Mouse (Mus musculus) kidney, postnatal 25 days (tissue): Measurements from ENCODE around the gene Sdhc.
"Not testable (repeated sequence)": the region's sequence is repeated elsewhere in the genome, so short reads cannot be mapped to it uniquely, and the experiment has no call there.

Source experiments
- DNase-seq, 2 experiments: peaks; one replicate each; pipeline ENCODE4 v3.0.0; 2021; ENCODE audit warnings: mixed read lengths in 2 of 2

Gene Sdhc

DNA sequence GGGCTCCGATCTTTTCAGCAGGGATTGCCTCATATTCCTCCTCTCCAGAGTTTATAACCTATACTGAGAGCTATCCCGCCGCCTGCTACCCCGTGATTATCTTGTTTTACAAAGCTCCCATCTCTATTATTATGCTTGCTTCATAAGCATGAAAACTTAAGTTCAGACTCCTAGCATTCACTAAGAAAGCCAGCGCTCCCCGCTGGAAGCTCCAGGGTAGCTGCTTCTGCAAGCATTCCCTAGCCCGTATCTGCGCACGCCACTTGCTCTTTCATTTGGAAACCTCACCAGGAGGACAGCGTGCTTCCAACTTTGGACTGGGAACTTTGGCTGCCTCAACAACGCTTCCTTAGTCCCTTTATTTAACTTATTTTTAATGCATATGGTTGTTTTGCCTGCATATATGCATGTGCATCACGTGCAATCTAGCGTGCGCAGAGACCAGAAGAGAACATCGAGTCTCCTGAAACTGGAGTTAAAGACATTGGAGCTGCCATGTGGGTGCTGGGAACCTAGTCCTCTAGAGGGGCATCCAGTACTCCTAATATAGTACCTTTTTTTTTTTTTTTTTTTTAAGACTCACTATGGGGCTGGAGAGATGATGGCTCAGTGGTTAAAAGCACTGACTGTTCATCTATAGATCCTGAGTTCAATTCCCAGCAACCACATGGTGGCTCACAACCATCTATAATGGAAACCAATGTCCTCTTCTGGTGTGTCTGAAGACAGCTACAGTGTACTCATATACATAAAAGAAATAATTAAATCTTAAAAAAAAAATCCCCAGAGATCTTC lies 38.4 kb downstream of the Sdhc start:
- peak; percentile 70 to 76 for DNase-seq

DNA sequence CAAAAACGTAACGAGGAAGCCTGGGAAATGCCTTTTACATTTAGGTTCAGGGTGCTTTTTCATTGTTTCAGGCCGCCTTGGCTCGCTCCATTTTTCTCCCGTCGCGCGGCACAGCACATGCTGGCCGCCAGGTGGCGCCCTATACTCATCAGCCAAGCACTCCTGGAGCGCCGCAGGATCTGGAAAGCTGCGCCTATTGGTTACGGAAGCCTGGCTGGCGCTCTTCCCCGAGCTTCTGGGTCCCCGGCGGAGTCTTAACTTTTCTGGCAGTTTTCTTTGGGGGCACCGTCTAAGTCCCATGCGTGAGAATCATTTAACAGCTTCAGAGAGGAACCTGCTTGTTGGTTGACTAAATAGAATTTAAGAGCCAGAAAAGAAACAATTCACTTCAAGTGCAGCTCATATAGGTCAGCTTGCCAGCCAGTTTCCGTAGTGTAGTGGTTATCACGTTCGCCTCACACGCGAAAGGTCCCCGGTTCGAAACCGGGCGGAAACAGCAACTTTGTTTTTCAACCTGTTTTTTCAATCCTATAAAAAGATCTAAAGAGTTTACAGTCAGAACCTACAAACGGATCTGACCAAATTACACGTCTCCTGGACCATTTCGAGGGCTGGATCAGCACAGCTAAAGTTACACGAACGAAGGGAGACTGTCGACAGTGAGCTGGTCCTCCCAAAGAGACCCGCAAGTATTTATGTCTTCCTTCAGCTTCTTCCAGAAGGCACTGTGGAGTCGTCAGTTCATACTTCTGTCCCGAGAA lies 39.2 kb downstream of the Sdhc start:
- DNase-seq, result peak; percentile 93 to 95

DNA sequence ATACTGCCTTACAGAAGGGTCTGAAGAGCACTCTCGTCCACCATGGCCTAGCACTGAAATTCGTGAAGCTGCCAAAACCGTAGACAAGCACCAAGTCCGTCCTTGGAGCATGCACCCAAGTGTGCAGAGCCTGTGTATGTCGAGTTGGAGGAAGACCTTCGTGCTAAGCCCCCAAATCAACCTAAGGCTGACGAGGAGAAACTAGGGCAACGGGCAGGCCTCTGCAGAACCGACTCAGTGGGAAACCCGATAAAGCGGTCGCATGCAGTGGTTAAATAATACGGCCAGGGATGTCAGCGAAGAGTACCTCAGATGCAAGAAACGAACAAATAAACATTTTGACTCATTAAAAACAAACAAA lies 39.8 kb downstream of the Sdhc start:
- DNase-seq, result peak; percentile 14 to 37

DNA sequence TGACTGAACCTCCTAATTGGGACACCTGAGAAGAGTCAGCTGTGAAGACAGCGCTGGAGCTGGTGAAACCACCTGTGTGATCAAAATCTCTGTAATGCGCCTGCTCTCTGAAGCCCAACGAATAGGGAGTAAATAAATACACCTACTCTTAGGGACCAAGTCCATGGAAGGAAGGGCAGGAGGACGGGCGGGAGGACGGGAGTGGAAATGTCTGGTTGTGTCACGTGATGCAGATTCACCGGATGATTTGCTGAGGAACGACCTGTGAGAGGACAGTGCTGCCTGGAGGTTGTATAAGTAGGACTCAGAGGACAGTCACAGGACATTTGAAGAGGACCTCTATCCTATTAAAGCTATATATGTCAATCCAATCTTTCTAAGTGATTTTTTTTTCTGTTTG lies 40.8 kb downstream of the Sdhc start:
- DNase-seq, result peak in 1 of 2 experiments; percentile 69

DNA sequence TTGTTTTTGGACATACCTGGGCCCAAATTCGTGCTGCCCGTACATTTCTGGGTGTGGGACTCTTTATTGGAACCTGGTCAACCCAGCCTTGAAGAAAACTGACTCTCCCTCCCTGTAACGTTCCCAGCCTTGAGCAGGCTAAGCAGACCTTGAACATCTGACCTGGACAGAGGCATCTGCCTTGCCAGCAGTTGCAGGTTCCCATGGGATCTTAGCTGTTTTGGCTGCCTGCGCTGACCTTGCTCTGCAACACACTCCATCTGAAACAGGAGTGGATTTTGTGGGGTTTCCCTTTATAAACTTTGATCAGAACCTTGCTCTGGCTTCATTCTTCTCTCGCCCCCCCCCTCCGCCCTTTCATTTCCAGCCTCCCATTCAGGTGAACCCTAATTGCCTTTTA lies 45.2 kb downstream of the Sdhc start:
- no peak for DNase-seq

DNA sequence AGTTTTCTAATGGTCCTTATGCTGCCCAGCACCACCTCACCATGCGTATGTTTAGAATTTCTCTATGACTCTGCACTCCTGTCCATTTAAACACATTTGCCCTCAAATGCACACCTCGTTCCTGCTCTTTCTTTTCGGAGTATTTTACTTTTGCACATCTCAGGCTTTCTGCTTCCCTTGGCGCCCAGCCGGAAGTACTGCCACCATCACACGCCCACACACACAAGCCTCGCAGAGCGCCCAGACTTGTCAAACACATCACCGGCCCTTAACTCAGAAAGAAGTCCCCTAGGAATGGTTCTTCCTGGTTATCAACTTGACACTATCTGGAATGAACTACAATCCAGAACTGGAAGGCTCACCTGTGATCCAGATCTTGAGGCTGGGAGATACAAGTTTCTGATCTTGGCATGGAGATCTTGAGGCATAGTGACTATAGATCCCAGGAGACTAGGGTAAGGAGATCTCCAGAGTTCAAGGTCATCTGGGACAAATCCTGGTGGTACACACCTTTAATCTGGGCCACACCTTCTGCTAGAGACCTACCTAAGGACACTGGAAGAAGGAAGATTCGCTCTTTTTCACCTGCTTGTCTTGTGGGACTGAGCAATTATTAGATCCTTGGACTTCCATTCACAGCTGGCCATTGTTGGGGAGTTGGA lies 47.1 kb downstream of the Sdhc start:
- DNase-seq, result peak in 1 of 2 experiments; percentile 49

DNA sequence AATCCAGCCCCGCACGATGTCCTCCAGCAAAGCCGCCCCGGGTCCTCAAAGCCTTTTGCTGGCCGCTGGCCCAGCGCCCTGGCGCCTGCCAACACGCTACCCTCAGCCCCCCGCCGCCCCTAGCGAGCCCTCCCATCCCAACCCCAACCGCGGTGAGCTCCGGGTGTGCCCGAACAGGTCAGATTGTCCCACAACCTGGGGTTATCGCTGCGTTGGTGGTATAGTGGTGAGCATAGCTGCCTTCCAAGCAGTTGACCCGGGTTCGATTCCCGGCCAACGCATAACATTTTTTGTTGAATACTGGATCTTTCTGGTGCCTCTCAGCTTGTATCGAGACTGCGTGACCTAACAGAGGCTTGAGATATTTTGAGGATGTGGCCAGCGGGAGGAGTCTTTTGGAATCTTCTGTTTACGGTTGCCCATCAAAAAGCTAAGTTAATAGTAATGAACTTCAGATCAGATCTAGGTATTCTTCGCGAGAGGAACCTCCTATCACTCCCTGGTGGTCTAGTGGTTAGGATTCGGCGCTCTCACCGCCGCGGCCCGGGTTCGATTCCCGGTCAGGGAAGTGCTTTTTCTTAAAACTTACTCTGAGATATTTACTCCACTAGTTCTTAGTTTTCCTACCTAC lies 47.7 kb downstream of the Sdhc start:
- DNase-seq, result peak; percentile 81 to 91

DNA sequence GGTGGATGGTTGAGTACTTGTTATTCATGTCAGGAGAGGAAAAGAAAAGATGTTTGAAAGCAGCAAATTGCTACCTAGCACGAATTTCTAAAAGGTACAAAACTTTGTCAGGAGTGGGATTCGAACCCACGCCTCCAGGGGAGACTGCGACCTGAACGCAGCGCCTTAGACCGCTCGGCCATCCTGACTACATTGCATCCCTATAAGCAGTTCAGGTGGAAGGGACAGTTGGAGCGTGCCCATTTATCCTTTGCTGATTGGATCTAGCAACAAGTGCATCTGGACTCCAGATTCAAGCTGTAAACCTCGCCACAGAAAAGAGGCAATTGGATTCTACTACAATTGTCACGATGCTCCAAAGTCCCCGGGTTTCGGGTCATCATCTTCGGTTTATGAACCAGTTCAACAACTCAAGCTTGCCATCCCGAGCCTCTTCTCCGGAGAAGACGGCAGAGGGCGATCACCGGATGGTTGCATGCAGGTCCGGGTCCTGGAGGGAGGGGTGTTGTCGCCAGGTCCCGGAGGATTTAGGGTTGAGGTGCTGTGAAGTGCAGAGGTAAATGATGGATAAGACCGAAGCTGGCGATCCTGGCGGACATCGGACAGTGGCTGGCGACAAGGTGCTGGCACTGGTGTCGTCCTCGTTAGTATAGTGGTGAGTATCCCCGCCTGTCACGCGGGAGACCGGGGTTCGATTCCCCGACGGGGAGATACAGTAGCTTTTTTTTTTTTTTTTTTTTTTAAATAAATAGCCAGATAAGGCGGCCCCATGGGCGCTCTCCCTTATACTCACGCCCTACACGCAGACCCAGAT lies 48.5 kb downstream of the Sdhc start:
- DNase-seq, result peak; percentile 86 to 87

DNA sequence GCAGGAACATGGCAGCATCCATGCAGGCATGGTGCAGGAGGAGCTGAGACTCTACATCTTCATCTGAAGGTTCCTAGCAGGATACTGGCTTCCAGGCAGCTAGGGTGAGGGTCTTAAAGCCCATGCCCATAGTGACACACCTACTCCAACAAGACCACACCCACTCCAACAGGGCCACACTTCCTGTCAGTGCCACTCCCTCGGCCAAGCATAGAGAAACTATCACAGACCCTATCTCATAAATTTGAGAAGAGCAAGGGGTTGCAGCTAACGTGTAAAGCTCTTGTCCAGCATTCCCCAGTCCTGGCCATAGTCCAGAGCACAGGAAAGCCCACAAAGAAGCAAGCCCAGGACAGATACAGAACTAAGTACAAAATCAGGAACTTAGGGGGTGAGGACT lies 49.4 kb downstream of the Sdhc start:
- DNase-seq, result no peak

DNA sequence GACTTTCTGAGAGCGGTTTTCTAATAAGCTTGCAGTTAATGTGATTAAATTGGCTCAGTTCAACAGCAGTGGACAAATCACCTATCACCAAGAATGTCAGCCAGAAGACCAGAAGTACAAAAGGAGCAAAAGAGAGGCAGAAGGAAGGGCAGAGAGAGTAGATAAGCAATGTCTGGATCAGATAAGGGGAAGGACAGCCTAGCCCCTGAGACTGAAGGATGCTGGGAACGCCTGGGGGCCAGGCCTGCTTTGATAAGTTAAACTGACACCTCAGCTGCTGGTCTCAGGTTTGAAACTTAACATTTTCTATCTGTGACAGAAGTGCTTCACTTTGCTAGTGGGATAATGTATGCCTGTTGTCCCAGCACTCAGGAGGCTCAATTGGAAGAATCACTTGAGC lies 52.8 kb downstream of the Sdhc start:
- no peak for DNase-seq

DNA sequence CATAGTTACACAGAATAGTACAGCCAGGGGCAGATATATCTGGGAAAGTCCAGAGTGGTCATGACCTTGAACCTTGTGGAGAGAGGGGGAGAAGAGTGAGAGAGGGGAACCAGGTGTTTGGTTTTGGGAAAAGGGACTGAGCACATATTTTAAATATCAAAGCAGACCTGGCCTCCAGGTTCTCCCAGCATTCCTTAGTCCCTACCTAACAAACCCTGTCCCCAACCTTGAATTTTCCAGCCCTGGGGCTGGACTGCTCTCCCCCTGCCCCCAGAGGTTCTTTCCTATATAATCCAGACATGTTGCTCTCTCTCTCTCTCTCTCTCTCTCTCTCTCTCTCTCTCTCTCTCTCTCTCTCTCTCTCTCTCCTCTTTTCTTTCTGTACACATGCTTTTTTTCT lies 53.3 kb downstream of the Sdhc start:
- no peak for DNase-seq

DNA sequence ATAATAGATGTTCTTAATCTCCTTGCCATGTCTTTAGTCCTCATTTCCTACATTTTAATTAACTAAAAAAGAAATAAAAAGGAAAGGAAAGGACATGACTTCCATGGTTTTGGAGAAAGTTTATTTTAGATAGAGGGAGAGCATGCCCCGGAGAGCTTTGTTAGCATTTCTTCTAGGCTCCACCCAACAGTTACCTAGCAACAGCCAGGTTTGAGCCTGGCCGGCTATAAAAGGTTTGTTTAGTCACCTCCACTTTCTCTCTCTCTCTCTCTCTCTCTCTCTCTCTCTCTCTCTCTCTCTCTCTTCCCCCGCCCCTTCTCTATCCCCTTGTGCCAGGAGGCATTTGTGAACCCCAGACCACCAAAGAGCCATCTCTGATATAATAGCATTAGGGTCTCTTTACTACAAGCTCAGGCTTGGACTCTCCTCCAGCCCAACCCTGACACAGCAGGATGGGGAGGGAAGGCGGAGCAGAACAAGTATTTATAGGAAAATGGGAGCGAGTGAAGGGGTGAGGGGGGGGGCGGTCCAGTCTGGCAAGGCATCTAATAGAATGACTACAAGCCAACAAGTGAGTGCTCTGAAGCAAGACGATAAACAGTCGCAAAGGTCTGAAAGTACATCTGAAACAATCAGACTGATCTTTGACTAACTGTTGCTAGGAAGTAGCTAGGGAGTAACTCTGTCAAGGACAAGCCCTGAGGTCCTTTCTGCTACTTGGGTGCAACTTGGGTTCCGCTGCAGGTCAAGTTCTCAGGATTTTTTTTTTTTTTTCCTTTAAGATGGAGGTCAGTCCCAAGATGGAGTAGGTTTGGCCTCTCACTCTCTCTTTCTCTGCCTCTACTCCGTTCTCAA lies 54.1 kb downstream of the Sdhc start:
- peak in 1 of 2 experiments; percentile 39 for DNase-seq

DNA sequence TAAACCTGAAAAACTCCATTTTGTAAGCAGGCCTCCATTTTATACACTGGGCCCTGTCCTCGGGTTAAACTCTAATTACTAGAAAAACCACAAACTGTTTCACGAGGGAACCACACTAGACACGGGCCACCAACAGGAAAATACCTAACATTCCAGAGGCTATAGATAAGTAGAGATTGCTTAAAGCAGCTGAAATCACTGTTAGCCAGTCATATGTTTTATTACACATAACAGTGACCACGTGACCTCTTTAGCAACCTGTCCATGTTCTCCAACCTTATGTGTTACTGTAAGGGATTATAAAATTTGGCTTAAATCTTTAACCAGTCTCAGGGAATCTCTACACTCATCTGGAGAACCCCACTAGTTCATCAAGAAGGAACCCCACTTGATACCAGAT lies 56.0 kb downstream of the Sdhc start:
- DNase-seq, result no peak

DNA sequence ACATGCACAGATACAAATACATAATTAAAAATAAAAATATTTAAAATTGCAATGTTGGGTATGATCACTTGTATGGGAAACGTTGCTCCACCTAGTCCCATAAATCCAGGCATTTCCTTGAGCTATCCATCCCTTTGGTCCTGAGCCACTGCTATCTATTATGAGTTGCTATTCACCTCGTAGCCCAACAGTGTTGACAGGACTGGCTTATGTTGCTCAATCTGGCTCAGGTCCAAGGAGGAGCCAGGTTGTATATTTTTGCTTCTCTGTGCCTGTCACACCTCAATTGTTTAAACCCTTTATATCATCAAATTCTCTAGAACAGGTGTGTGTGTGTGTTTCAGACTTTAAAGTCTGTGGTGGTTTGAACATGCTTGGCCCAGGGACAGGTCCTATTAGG lies 59.6 kb downstream of the Sdhc start:
- DNase-seq, result no peak

DNA sequence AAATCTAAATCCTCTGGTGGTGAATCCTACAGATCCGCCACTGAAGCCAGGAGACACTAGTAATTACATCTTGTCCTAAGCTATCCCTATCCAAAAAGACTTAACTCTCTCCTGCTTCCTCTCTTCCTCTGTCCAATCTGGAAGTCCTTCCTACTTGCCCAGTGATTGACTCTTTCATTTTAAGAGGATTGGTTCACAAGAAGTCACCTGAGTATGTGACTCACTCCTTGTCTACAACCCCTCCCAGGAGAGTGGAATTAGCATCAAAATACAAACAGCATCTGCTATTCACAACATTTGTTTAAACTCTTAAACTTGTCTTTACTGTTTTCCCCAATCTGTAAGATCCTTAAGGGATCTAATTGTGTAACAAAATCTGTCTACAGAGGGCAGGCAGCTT lies 60.5 kb downstream of the Sdhc start:
- no peak for DNase-seq

DNA sequence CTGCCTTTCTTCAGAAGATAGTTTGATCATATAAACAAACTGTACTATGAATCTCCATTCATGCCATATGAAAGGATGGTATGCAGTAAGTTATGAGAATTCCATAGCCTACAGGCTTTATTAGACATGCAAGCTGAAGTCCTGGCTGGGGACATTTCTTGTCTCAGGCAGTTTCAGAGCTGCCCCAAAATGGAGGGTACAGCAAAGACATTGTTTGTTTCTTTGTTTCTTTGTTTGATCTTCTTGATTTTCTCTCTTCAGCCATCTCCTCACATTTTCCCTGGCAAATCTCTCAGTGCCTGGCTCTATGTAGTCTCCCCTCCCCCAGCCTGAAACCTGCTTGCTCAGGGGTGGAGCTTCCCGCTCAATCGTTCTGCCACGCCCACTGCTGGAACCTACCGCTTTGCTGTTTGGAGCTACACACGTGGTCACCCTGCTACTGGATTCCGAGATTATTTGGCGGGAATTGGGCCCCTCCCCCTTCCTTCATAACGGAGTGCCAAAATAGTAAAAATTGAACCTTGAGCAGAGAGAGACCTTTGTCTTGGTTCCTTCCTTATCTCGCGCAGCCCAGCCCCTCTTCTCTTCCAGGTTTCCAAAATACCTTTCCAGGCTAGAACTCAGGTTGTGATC lies 62.0 kb downstream of the Sdhc start:
- peak in 1 of 2 experiments; percentile 38 for DNase-seq

DNA sequence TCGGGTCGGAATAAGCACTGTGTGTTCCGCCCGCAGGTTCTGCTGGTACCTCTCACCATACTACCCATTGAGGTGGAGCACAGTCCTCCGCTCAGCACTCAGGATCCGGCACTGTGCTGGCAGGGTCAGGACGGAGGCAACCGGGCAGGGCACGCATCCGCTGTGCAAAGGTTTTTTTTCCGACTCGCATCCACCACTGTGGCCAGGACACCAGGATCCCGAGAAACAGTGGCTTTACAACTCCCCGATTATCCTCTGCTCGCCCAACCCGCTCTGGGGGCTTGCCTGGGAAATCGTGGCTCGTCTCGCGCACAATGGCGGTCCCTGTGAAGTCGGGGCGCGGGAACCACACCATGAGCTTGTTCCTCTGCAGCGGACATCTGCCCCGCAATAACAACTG lies 64.7 kb downstream of the Sdhc start:
- peak in 1 of 2 experiments; percentile 43 for DNase-seq

DNA sequence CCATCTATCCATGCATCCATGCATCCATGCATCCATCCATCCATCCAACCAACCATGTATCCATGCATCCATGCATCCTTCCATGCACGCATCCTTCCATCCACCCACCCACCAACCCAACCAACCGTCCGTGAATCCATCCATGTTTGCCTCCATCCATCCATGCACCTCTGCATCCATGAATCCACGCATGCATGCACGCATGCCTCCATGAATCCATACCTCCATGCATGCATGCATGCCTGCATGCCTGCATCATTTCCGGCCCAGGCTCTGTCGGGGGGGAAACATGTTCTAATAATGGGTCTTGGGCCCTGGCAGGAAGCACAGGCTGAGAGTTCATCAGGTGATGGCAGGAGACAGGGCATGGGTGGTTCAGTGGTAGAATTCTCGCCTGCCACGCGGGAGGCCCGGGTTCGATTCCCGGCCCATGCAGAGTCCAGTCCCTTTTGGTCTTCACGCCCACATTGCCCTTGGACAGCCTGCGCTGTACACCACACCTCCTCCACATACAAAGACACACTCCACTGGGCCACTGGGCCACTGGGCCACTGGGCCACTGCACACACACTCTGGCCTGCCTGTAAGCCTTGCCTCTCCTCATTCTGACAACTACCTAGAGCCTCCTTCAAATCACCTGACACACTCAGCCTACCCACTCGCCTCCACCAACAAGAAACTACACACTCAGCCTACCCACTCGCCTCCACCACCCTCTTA lies 68.7 kb downstream of the Sdhc start:
- DNase-seq, result not testable (repeated sequence)

DNA sequence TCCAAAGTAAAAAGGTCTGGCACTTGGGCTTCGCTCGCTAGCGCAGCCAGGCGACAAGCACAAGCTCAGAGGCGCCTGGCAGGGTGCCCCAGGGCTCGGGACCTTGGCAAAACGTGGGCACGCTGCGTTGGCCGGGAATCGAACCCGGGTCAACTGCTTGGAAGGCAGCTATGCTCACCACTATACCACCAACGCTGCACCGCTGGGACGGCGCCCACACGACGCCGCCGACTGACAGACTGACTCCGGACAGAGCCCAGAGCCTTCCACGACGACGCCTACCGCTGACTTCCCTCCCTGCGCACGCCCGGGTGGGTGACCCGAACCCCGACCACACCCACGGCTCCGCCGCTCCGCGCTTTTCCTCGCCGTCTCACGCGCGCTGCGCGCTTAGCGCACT lies 70.6 kb downstream of the Sdhc start:
- DNase-seq, result not testable (repeated sequence)

DNA sequence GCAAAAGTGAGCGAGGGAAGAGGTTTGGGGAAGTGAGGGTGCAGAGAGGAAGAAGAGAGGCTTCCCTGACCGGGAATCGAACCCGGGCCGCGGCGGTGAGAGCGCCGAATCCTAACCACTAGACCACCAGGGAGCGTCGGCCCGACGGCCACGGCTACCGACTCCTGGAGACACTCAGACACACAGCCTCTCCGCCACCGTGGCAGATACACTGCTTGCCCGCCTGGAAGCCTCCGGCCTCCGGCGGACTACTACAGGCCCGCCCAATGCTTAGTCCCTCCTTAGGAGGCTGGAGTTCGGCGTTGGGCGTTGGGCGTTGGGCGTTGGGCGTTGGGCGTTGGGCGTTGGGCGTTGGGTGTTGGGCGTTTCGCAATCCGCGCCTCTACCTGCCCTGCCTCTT lies 71.1 kb downstream of the Sdhc start:
- not testable (repeated sequence) for DNase-seq
